Mouse (Mus musculus) myocyte (in vitro differentiated cells): ENCODE measurements around the gene Bahcc1. TPM values are rescaled to one million over a fixed set of nuclear protein-coding genes. Genes with fewer than 3 reads are reported as not detected.

Source experiments
- H3K27me3 ChIP-seq: one replicate; pipeline ENCODE4 v1.6.1; 2011; ENCODE audit not compliant: control insufficient read depth, insufficient read depth, insufficient read length
- H3K36me3 ChIP-seq: one replicate; pipeline ENCODE4 v1.6.1; 2011; ENCODE audit not compliant: control insufficient read depth, insufficient read depth
- H3K4me2 ChIP-seq: one replicate; pipeline ENCODE4 v1.6.1; 2011; ENCODE audit warnings: low read depth, control low read depth
- H3K4me3 ChIP-seq: one replicate; pipeline ENCODE4 v1.5.1; 2011; ENCODE audit warnings: mild to moderate bottlenecking, control low read depth, moderate library complexity
- H3K79me2 ChIP-seq: one replicate; pipeline ENCODE4 v1.6.1; 2011; ENCODE audit not compliant: control insufficient read depth, insufficient read depth
- H3ac ChIP-seq: one replicate; pipeline ENCODE4 v1.6.1; 2011; ENCODE audit not compliant: control insufficient read depth, insufficient read length
- CEBPB ChIP-seq: IDR thresholded peaks from 2 replicates; pipeline ENCODE4 v1.6.1; 2011; ENCODE audit warnings: mild to moderate bottlenecking, moderate library complexity; ENCODE audit not compliant: poor library complexity, insufficient read depth, severe bottlenecking
- E2F4 ChIP-seq: IDR thresholded peaks from one replicate; pipeline ENCODE4 v1.6.1; 2011; ENCODE audit warnings: mild to moderate bottlenecking, control low read depth, moderate library complexity; ENCODE audit not compliant: insufficient read depth
- MAX ChIP-seq: IDR thresholded peaks from one replicate; pipeline ENCODE4 v1.6.1; 2011; ENCODE audit warnings: low read depth, mild to moderate bottlenecking, control low read depth
- MYOD1 ChIP-seq, 3 experiments: IDR thresholded peaks; one replicate each; pipeline ENCODE4 v1.6.1; 2011; ENCODE audit warnings: control low read depth in 2 of 3, low read depth in 2 of 3, mild to moderate bottlenecking in 2 of 3, moderate library complexity in 1 of 3; ENCODE audit not compliant: insufficient read length in 2 of 3, control insufficient read depth in 1 of 3
- MYOG ChIP-seq, 3 experiments: IDR thresholded peaks; one replicate each; pipeline ENCODE4 v1.6.1; 2011; ENCODE audit warnings: control low read depth in 2 of 3, low read depth in 2 of 3, mild to moderate bottlenecking in 2 of 3; ENCODE audit not compliant: insufficient read length in 2 of 3, control insufficient read depth in 1 of 3, insufficient read depth in 1 of 3
- POLR2A ChIP-seq: IDR thresholded peaks from one replicate; pipeline ENCODE4 v1.6.1; 2011; ENCODE audit warnings: low read depth, mild to moderate bottlenecking, control low read depth, moderate library complexity; ENCODE audit not compliant: insufficient read length
- POLR2AphosphoS2 ChIP-seq: IDR thresholded peaks from one replicate; pipeline ENCODE4 v1.6.1; 2011; ENCODE audit warnings: low read depth, control low read depth; ENCODE audit not compliant: insufficient read length
- REST ChIP-seq: IDR thresholded peaks from one replicate; pipeline ENCODE4 v1.6.1; 2011; ENCODE audit warnings: mild to moderate bottlenecking, control low read depth, moderate library complexity; ENCODE audit not compliant: insufficient read depth, insufficient read length
- SRF ChIP-seq: IDR thresholded peaks from one replicate; pipeline ENCODE4 v1.6.1; 2011; ENCODE audit warnings: low read depth; ENCODE audit not compliant: control insufficient read depth, insufficient read length
- TCF12 ChIP-seq: IDR thresholded peaks from one replicate; pipeline ENCODE4 v1.6.1; 2011; ENCODE audit warnings: mild to moderate bottlenecking, control low read depth; ENCODE audit not compliant: poor library complexity, insufficient read depth, severe bottlenecking
- TCF3 ChIP-seq: IDR thresholded peaks from one replicate; pipeline ENCODE4 v1.6.1; 2011; ENCODE audit warnings: low read depth, control low read depth; ENCODE audit not compliant: insufficient read length
- USF1 ChIP-seq: IDR thresholded peaks from one replicate; pipeline ENCODE4 v1.6.1; 2011; ENCODE audit warnings: low read depth, mild to moderate bottlenecking, control low read depth, moderate library complexity
- polyA plus RNA-seq: library from polyadenylated mRNA; unstranded; fragments of >200 nt; fragmentation: generic; extraction: Trizol; gene quantifications from one replicate; pipeline ENCODE4 v1.2.1, GENCODE M21; 2012; ENCODE audit warnings: missing spikeins

The Bahcc1 gene
- polyA plus RNA-seq, 1 experiment = 6.3 TPM

GRCm38 (mm10) chr11:120248899-120249298 lies 16.2 kb downstream of the Bahcc1 start:
- no peak overlapping the region for H3K4me3 ChIP-seq

GRCm38 (mm10) chr11:120250991-120251949 lies 18.5 kb downstream of the Bahcc1 start:
- no peak overlapping the region for H3K4me3 ChIP-seq
- H3K36me3 ChIP-seq = no peaks in the 10 kb centered on the region
- peak overlapping the region; percentile 83 for H3K4me2 ChIP-seq
- H3K27me3 ChIP-seq = no peaks in the 10 kb centered on the region
- peak in 1 of 3 experiments; percentile 35 for TF ChIP-seq MYOD1 (IDR thresholded peaks at IDR 0.05; ENCODE audit: control insufficient read depth in 1 of 3, insufficient read length in 2 of 3, low read depth in 2 of 3)
- TF ChIP-seq TCF3 = no peak
- peak; percentile 22 for TF ChIP-seq POLR2A
- peaks cover 26% of the 10 kb centered on the region for H3K79me2 ChIP-seq
- no peak overlapping the region for H3ac ChIP-seq

More at GRCm38 (mm10) chr11:120248899-120249298, 16.2 kb downstream of the Bahcc1 start:
- H3K27me3 ChIP-seq = no peaks in the 10 kb centered on the region
- H3ac ChIP-seq = no peak overlapping the region
- no peak overlapping the region for H3K4me2 ChIP-seq
- TF ChIP-seq CEBPB = no peak
- TF ChIP-seq MYOD1 (IDR thresholded peaks at IDR 0.05; ENCODE audit: control insufficient read depth in 1 of 3, insufficient read length in 2 of 3, low read depth in 2 of 3) = no peak
- no peak for TF ChIP-seq USF1
- no peak for TF ChIP-seq POLR2AphosphoS2
- no peak for TF ChIP-seq E2F4
- TF ChIP-seq MAX = no peak
- TF ChIP-seq POLR2A = no peak
- no peak for TF ChIP-seq REST
- no peak for TF ChIP-seq SRF
- no peak for TF ChIP-seq TCF3
- no peak for TF ChIP-seq TCF12
- TF ChIP-seq MYOG (IDR thresholded peaks at IDR 0.05; ENCODE audit: control insufficient read depth in 1 of 3, insufficient read depth in 1 of 3, insufficient read length in 2 of 3, low read depth in 2 of 3) = no peak
- peaks cover 14% of the 10 kb centered on the region for H3K79me2 ChIP-seq
- H3K36me3 ChIP-seq = no peaks in the 10 kb centered on the region

GRCm38 (mm10) chr11:120251950-120252308 lies 19.2 kb downstream of the Bahcc1 start:
- peaks cover 23% of the 10 kb centered on the region for H3K79me2 ChIP-seq
- H3K4me3 ChIP-seq = no peak overlapping the region
- peak overlapping the region; percentile 83 for H3K4me2 ChIP-seq
- no peak overlapping the region for H3ac ChIP-seq
- H3K36me3 ChIP-seq = no peaks in the 10 kb centered on the region
- no peaks in the 10 kb centered on the region for H3K27me3 ChIP-seq
- TF ChIP-seq MYOG (IDR thresholded peaks at IDR 0.05; ENCODE audit: control insufficient read depth in 1 of 3, insufficient read depth in 1 of 3, insufficient read length in 2 of 3, low read depth in 2 of 3) = peak in 1 of 3 experiments; percentile 58
- no peak for TF ChIP-seq MAX
- peak in 1 of 3 experiments; percentile 50 for TF ChIP-seq MYOD1 (IDR thresholded peaks at IDR 0.05; ENCODE audit: control insufficient read depth in 1 of 3, insufficient read length in 2 of 3, low read depth in 2 of 3)
- TF ChIP-seq POLR2AphosphoS2 = no peak
- no peak for TF ChIP-seq USF1
- TF ChIP-seq REST = no peak
- TF ChIP-seq CEBPB = no peak

GRCm38 (mm10) chr11:120252398-120252797 lies 19.7 kb downstream of the Bahcc1 start:
- no peak overlapping the region for H3ac ChIP-seq
- H3K79me2 ChIP-seq = peaks cover 19% of the 10 kb centered on the region
- no peak overlapping the region for H3K4me3 ChIP-seq
- TF ChIP-seq TCF12 (no peak), MAX (no peak), POLR2AphosphoS2 (no peak), REST (no peak), SRF (no peak), POLR2A (peak; percentile 12), E2F4 (no peak), TCF3 (no peak), USF1 (no peak), MYOG (IDR thresholded peaks at IDR 0.05; ENCODE audit: control insufficient read depth in 1 of 3, insufficient read depth in 1 of 3, insufficient read length in 2 of 3, low read depth in 2 of 3) (peak in 2 of 3 experiments; percentile 47 to 69), MYOD1 (IDR thresholded peaks at IDR 0.05; ENCODE audit: control insufficient read depth in 1 of 3, insufficient read length in 2 of 3, low read depth in 2 of 3) (peak in 2 of 3 experiments; percentile 35 to 72), CEBPB (no peak)
- peak overlapping the region; percentile 83 for H3K4me2 ChIP-seq
- no peaks in the 10 kb centered on the region for H3K27me3 ChIP-seq
- H3K36me3 ChIP-seq = no peaks in the 10 kb centered on the region
